Mouse (Mus musculus): ENCODE data around the gene Skint8. TPM values are rescaled to one million over a fixed set of nuclear protein-coding genes. Genes with fewer than 3 reads are reported as not detected.
"Not testable (repeated sequence)": the region's sequence is repeated elsewhere in the genome, so short reads cannot be mapped to it uniquely, and the experiment has no call there.

The Skint8 gene
- total and polyA plus RNA-seq, 2 experiments from 2014 or later = not detected

- H3K4me2 ChIP-seq (ENCODE audit: low read depth) = no peak overlapping the region
- no peak overlapping the region for H3K9ac ChIP-seq
- no peaks in the 10 kb centered on the region for H3K4me1 ChIP-seq (ENCODE audit: insufficient read depth)
- H3K4me3 ChIP-seq (ENCODE audit: low read depth, low read length) = no peak overlapping the region
- ATAC-seq (no peak), DNase-seq (no peak)
- H3K27me3 ChIP-seq (ENCODE audit: insufficient read depth, low read length) = no peaks in the 10 kb centered on the region
- WGBS = 62% methylated on average over 4 of the region's 4 CpGs
- no peaks in the 10 kb centered on the region for H3K9me3 ChIP-seq (ENCODE audit: low read length)
- H3K36me3 ChIP-seq (ENCODE audit: insufficient read depth) = no peaks in the 10 kb centered on the region
- no peak overlapping the region for H3K27ac ChIP-seq (ENCODE audit: low read depth, low read length)
- no peak for TF ChIP-seq CTCF (IDR thresholded peaks at IDR 0.05; ENCODE audit: low read depth)
Observed at GRCm38 (mm10) chr4:111898566-111898965, 20.6 kb upstream of the Skint8 start.

DNA sequence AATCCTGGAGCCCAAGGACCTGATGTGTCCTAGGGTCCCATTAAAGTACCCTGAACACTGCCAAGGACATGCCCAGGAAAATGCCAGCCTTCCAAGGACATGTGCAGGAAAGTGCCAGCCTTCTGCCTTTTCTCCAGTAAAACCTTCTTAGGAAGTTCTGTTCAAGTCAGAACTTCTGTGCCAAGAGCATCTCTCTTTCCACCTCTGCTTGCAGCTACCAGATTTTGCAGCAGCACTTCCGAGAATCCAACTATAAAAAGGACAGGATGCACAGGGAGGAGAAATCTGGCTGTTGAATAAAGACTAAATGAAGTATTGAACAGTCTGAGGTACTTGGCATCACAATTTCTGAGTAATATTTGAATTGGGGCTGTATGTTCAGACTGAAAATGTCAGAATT is 18.7 kb upstream of the Skint8 start:
- not testable (repeated sequence) for H3K4me3 ChIP-seq (ENCODE audit: low read depth, low read length); H3K4me2 ChIP-seq (ENCODE audit: low read depth); DNase-seq; H3K36me3 ChIP-seq (ENCODE audit: insufficient read depth); ATAC-seq; H3K27me3 ChIP-seq (ENCODE audit: insufficient read depth, low read length); H3K9me3 ChIP-seq (ENCODE audit: low read length); H3K4me1 ChIP-seq (ENCODE audit: insufficient read depth); H3K9ac ChIP-seq; H3K27ac ChIP-seq (ENCODE audit: low read depth, low read length)
- 69% methylated on average over 1 of the region's 1 CpGs for WGBS

- no peak overlapping the region for H3K4me3 ChIP-seq (ENCODE audit: low read depth, low read length)
- TF ChIP-seq CTCF (IDR thresholded peaks at IDR 0.05; ENCODE audit: low read depth) = no peak
- DNase-seq (no peak), ATAC-seq (no peak)
- no peaks in the 10 kb centered on the region for H3K27me3 ChIP-seq (ENCODE audit: insufficient read depth, low read length)
- no peak overlapping the region for H3K27ac ChIP-seq (ENCODE audit: low read depth, low read length)
- WGBS = 69% methylated on average over 1 of the region's 1 CpGs
- no peaks in the 10 kb centered on the region for H3K4me1 ChIP-seq (ENCODE audit: insufficient read depth)
- no peak overlapping the region for H3K9ac ChIP-seq
- H3K9me3 ChIP-seq (ENCODE audit: low read length) = no peaks in the 10 kb centered on the region
- no peak overlapping the region for H3K4me2 ChIP-seq (ENCODE audit: low read depth)
- no peaks in the 10 kb centered on the region for H3K36me3 ChIP-seq (ENCODE audit: insufficient read depth)
Observed at GRCm38 (mm10) chr4:111901473-111901872, 17.7 kb upstream of the Skint8 start.

- Histone ChIP-seq H3K4me3 (ENCODE audit: low read depth, low read length) (no peak within 1 kb of the TSS), H3K27ac (ENCODE audit: low read depth, low read length) (no peak within 1 kb of the TSS), H3K36me3 (ENCODE audit: insufficient read depth) (no peaks in the 10 kb centered on the region), H3K27me3 (ENCODE audit: insufficient read depth, low read length) (no peaks in the 10 kb centered on the region), H3K4me2 (ENCODE audit: low read depth) (no peak within 1 kb of the TSS), H3K9ac (no peak within 1 kb of the TSS), H3K4me1 (ENCODE audit: insufficient read depth) (no peaks in the 10 kb centered on the region), H3K9me3 (ENCODE audit: low read length) (no peaks in the 10 kb centered on the region)
- DNase-seq = no peak
- no peak for TF ChIP-seq CTCF (IDR thresholded peaks at IDR 0.05; ENCODE audit: low read depth)
- ATAC-seq = no peak
Observed at GRCm38 (mm10) chr4:111902775-111903174, 16.4 kb upstream of the Skint8 start, which contains the start of gene Slc5a9. Gene Slc5a9 (minus strand): TSS chr4:111902918.

DNA sequence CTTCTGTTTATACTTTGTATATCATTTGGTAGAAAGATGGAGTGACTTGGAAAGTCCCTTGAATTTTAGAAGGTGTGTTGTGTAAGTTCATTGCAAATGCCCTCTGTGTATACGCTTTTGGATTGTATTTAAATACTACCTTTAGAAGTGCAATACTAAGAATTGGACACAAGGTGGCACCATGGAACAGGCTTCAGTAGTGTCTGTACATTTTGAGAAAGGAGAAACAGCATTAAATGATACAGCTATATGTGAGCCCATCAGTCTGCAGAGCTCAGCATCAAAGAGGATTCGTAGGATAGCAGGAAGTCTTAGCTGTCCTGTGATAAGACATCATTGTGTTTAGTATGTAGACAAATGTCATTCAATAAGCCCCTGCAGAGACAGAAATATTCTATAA is 11.3 kb upstream of the Skint8 start:
- Histone ChIP-seq H3K27ac (ENCODE audit: low read depth, low read length) (no peak overlapping the region), H3K9ac (no peak overlapping the region), H3K27me3 (ENCODE audit: insufficient read depth, low read length) (no peaks in the 10 kb centered on the region), H3K9me3 (ENCODE audit: low read length) (no peaks in the 10 kb centered on the region), H3K36me3 (ENCODE audit: insufficient read depth) (no peaks in the 10 kb centered on the region), H3K4me2 (ENCODE audit: low read depth) (no peak overlapping the region), H3K4me3 (ENCODE audit: low read depth, low read length) (no peak overlapping the region), H3K4me1 (ENCODE audit: insufficient read depth) (no peaks in the 10 kb centered on the region)
- DNase-seq (peak; percentile 57), ATAC-seq (peak; percentile 66)
- TF ChIP-seq CTCF (IDR thresholded peaks at IDR 0.05; ENCODE audit: low read depth) = peak; percentile 75
- WGBS = 41% methylated on average over 2 of the region's 2 CpGs

- Histone ChIP-seq H3K27ac (ENCODE audit: low read depth, low read length) (no peak overlapping the region), H3K9me3 (ENCODE audit: low read length) (no peaks in the 10 kb centered on the region), H3K4me1 (ENCODE audit: insufficient read depth) (no peaks in the 10 kb centered on the region), H3K27me3 (ENCODE audit: insufficient read depth, low read length) (no peaks in the 10 kb centered on the region), H3K36me3 (ENCODE audit: insufficient read depth) (no peaks in the 10 kb centered on the region), H3K4me3 (ENCODE audit: low read depth, low read length) (no peak overlapping the region), H3K9ac (no peak overlapping the region), H3K4me2 (ENCODE audit: low read depth) (no peak overlapping the region)
- DNase-seq = peak; percentile 0
- ATAC-seq = no peak
- 25% methylated on average over 1 of the region's 1 CpGs for WGBS
- peak; percentile 31; the same call in 1 of the 2 replicates for TF ChIP-seq CTCF (IDR thresholded peaks at IDR 0.05; ENCODE audit: low read depth)
Observed at GRCm38 (mm10) chr4:111961309-111961708, 42.1 kb downstream of the Skint8 start.

DNA sequence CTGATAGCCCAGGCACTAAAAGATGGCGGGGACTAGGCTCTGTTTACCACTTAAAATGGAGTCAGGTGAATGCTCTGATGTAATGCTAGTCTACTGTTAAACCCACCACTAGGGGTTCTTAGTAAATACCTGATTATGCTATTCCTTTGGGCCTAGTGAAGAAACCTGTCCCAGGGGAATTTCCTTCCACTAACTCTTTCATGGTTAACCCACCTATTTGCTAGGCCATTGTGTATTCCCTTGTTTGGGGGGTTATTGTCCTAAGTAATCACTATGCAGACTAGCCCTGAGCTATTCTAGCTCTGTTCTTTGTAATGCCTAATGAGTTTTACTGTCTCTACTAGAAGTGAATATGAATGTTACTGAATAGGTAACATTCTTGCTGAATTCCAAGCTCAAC is 44.0 kb downstream of the Skint8 start:
- H3K4me1 ChIP-seq (ENCODE audit: insufficient read depth); H3K27ac ChIP-seq (ENCODE audit: low read depth, low read length); H3K36me3 ChIP-seq (ENCODE audit: insufficient read depth); H3K4me2 ChIP-seq (ENCODE audit: low read depth); DNase-seq; H3K9ac ChIP-seq; H3K27me3 ChIP-seq (ENCODE audit: insufficient read depth, low read length); H3K9me3 ChIP-seq (ENCODE audit: low read length); ATAC-seq; H3K4me3 ChIP-seq (ENCODE audit: low read depth, low read length): not testable (repeated sequence)
- 76% methylated on average over 1 of the region's 1 CpGs for WGBS

GRCm38 (mm10) chr4:111963669-111964068 is 44.5 kb downstream of the Skint8 start:
- Histone ChIP-seq H3K4me1 (ENCODE audit: insufficient read depth) (no peaks in the 10 kb centered on the region), H3K27me3 (ENCODE audit: insufficient read depth, low read length) (no peaks in the 10 kb centered on the region), H3K27ac (ENCODE audit: low read depth, low read length) (no peak overlapping the region), H3K4me2 (ENCODE audit: low read depth) (no peak overlapping the region), H3K36me3 (ENCODE audit: insufficient read depth) (no peaks in the 10 kb centered on the region), H3K4me3 (ENCODE audit: low read depth, low read length) (no peak overlapping the region), H3K9me3 (ENCODE audit: low read length) (no peaks in the 10 kb centered on the region), H3K9ac (no peak overlapping the region)
- 77% methylated on average over 3 of the region's 3 CpGs for WGBS
- ATAC-seq = no peak
- TF ChIP-seq CTCF (IDR thresholded peaks at IDR 0.05; ENCODE audit: low read depth) = no peak
- DNase-seq = no peak

Data from forebrain, postnatal 0 days (tissue).